Mouse (Mus musculus): Measurements from ENCODE around the gene Lrp6. TPM values are rescaled to one million over a fixed set of nuclear protein-coding genes. Genes with fewer than 3 reads are reported as not detected.

Lrp6 gene
- total RNA-seq, 2 experiments from 2014 or later = 55.3 to 59.1 TPM

DNA sequence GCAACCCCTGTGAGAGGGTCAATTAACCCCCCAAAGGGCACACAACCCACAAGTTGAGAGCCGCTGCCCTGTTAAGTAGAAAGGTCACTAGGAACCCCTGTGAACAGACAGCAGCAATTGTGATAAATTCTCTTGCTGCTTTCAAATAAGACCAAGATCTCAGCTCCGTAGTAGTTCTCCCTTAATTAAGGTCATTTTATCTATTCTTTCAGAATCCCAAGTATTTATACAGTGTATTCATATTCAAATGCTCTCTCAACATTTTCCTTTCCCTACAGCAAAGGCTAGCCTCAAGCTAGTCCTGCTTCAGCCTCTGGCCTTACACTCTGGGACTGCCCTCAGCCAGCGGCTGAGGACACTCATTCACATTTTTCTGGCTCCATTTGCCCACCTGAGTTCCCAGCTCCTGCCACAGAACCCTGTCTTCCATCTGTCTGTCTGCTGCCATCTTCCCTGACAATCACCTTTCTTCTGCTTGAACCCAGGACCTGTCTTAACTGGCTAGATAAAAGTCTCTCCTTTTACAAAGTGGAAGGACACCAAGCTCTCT is 150.1 kb downstream of the Lrp6 start:
- DNase-seq (ENCODE audit: low spot score) = no peak
- intact Hi-C loops (cut with DNase I) = no loop called here

DNA sequence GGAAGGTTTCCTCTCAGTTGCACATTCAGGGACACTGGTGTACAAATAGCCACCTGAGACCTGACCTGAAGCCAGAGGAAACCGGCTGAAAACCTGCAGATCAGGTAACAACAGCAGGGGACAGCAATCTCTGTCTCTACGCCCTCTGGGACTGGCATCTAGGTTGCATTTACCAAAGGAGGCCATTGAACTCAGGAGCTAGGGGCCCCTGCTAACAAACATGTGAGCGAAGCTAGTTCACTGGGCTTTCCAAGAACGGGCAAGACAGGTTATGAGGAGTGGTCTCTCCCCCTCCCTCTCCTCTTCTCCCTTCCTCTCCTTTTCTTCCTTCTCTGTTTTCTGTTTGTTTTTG is 152.3 kb downstream of the Lrp6 start:
- DNase-seq (ENCODE audit: low spot score) = no peak
- intact Hi-C loops (cut with DNase I) = no loop called here

DNA sequence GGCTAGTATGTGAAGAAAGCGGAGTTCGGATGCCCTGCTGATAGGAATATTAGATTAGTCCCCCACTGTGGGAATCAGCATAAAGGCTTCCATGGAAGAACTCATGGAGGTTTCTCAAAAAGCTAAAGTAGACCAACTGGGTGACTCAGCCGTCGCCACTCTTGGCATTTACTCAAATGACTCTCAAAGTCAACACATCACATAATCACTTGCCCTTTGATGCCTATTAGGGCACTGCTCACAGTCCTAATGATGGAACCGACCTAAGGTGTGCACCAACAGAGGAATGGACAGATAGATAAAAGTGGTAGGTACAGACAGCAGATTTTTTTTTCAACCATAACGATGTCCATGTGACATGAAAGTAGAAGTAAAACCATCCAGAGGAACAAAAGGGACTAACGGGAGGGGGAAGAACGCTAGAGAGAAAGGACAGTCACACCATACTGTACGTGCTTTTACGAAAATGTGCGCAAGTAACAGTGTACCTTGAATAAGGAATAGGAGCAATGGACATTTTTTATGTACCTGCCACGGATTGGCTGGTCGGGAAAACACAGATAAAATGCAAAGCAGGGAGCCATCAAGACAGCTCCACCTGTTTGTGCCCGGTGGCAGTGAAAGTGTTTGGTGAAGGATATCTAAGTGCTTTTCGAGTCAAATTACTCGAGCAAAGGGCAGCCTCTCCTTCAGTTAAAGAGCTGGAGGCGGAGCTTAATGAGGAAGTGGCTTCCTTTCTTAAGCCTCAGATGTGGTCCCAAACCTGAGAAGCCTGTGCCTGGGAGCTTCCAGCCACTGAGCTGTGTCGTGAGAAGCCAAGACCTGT is 152.8 kb downstream of the Lrp6 start:
- intact Hi-C loops (cut with DNase I) = no loop called here
- DNase-seq (ENCODE audit: low spot score) = no peak

DNA sequence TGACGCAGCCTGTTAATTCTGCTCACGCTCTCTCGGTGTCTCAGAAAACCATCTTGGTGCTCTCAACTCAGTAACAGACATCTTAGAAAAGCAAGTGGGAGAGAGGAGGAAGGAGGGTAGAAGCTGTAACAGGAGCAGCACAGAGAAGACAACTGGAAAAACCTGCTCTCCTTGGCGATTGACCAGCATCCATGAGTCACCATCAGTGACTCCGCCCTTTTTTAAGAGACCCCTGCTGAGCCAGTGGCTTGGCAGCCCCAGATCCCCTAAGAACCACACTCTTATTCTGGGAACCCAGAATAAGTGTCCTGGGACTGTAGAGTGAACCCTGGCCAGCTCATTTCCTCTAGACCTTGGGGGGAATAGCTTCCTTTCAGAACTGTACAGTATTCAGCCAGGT is 159.5 kb downstream of the Lrp6 start:
- intact Hi-C loops (cut with DNase I) = no loop called here
- no peak for DNase-seq (ENCODE audit: low spot score)

DNA sequence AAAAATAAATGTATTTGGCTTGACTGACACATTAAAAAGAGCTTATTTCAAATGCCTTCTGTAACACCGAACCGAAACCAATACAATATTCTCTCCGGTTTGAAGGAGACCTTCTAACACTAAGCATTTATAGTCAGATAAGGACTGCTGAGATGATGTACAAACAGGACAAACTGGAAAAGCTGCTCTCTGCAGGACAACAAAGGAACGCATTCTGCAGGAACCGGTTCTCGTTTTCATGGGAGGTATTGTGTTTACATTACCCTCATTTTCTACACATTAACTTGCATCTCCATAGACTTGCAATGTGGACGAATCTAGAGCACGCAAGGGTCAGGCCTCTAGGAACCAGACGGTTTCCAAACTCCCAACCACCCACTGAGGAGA is 163.1 kb downstream of the Lrp6 start:
- intact Hi-C loops (cut with DNase I) = no loop called here
- no peak for DNase-seq (ENCODE audit: low spot score)

DNA sequence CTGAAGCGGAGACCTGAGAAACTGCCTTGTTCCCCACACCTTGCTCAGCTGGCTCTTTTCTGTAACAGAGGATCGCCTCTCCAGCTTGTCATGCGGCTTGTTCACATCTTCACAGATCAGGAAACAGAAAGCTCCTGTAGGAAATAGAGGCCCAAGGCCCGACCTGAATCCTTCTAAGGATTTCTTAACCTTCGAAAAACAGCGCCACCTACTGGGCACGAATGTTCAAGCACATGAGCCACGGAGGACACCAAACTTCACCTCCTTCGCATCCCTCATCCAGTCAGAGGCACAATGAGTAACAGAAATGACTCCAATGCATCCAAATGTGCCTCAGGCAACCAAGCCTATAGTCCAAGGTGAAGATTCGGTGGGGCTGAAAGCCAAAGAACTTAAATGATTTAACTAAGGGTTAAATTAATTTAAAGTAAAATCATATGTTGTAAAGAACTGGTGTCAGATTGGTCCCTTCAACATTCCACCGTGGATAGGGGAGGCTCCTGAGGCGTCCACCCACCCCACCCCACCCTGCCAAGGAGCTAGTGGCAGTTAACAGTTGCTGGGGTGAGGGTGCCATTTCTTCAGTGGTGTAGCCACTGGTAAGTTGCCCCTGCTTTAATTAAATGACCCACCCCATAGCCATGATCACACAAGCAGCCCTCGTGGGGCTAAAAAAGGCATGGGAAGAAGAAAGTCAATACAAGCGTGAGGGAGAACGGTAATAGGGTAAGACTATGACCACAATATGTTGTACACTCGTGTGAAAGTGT is 163.7 kb downstream of the Lrp6 start:
- intact Hi-C loops (cut with DNase I) = no loop called here

More for the DNA sequence above, 163.7 kb downstream of the Lrp6 start:
- DNase-seq (ENCODE audit: low spot score) = no peak

Other genes with a start within 250 kb of the Lrp6 start
- gene Bcl2l14, start 170.6 kb downstream of the Lrp6 start, total RNA-seq (2021) = not detected
- 1 to 10 TPM; 5.5 TPM for gene Mansc1, start 65.5 kb upstream of the Lrp6 start, total RNA-seq (2021)
- gene Borcs5, start 72.5 kb upstream of the Lrp6 start, total RNA-seq (2021) = 10 to 100 TPM in 1 of 2 experiments, 1 to 10 TPM in 1; 9.1 to 10.3 TPM
- gene Dusp16, start 225.7 kb upstream of the Lrp6 start, total RNA-seq (2021) = 10 to 100 TPM; 22.8 TPM

Measured in heart, postnatal 25 days (tissue).